ENCODE assay signal across 17 mouse cellular contexts in the genomic region with DNA sequence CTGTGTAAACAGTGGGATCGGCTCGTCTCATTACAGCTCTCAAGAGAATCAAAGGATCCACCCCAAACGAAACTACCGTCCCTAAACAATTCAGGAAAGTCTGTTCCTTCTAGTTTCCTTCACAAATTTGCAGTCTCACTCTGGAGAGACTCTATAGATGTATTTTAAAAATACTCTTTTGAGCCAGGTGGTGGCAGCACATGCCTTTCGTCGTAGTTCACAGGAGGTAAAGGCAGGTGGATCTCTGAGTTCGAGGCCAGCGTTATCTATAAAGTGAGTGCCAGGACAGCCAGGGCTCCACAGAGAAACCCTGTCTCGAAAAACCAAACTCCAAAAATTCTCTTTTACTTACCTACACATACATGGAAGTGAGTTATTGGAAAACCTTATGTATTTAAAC. TPM values are rescaled to one million over a fixed set of nuclear protein-coding genes. Genes with fewer than 3 reads are reported as not detected.
DNase-seq lines count a peak whose midpoint lies in the region; TF ChIP-seq lines count a peak whose summit lies in the region.
"Had no signal": no experiment of that assay in that cellular context is flagged by ENCODE, and none has a peak within 500 bp of the region (broad histone marks: within the 10 kb centered on the region; RNA-seq: fewer than 3 reads in every experiment).

No protein-coding gene starts in this region.

- no peak overlapping the region for H3K4me3 ChIP-seq in heart, adult 2 months
- H3K4me3 ChIP-seq in E14TG2a.4 (replicated peaks; ENCODE audit: low read length) = no peak overlapping the region
- H3K4me3 ChIP-seq in cortical plate, adult 2 months (ENCODE audit: insufficient read depth, low read length) = no peak overlapping the region
- H3K4me3 ChIP-seq: midbrain, embryonic 10.5 days had no signal

- intact Hi-C loops in heart, adult 2 months (cut with DNase I) = no loop called here

- no peak for DNase-seq in heart, adult 2 months
- no peak for DNase-seq in heart, adult 9 months (ENCODE audit: low spot score in 2 of 2)
- DNase-seq in 3T3-L1 (ENCODE audit: low read depth, low spot score) = peak; percentile 42
- DNase-seq in T-cell, adult 2 months (ENCODE audit: low spot score) = no peak
- DNase-seq in cerebellum, adult 9-10 months = no peak
- DNase-seq in layer of hippocampus, postnatal 14 days (ENCODE audit: low spot score in 2 of 2) = no peak
- DNase-seq: cerebellum, postnatal 10 days; forebrain, postnatal 0 days; heart, postnatal 14 days had no signal

- H3K27ac ChIP-seq in heart, adult 2 months = no peak overlapping the region
- no peak overlapping the region for H3K27ac ChIP-seq in cortical plate, adult 2 months (ENCODE audit: insufficient read depth, low read length)
- H3K27ac ChIP-seq: hindbrain, postnatal 0 days; midbrain, embryonic 10.5 days had no signal

- H3K79me2 ChIP-seq in heart, adult 2 months (replicated peaks; ENCODE audit: control insufficient read depth, insufficient read depth, low read length) = no peaks in the 10 kb centered on the region

- TF ChIP-seq POLR2A in heart, adult 2 months (IDR thresholded peaks at IDR 0.05; ENCODE audit: insufficient read depth, low read depth, low read length) = no peak
- no peak for TF ChIP-seq POLR2A in cortical plate, adult 2 months (IDR thresholded peaks at IDR 0.05; ENCODE audit: extremely low read depth, insufficient read depth, low read length)

- no peaks in the 10 kb centered on the region for H3K9me3 ChIP-seq in E14TG2a.4 (ENCODE audit: low read length)

- H3K4me1 ChIP-seq in heart, adult 2 months (ENCODE audit: control insufficient read depth, insufficient read depth, low read length) = no peaks in the 10 kb centered on the region
- no peaks in the 10 kb centered on the region for H3K4me1 ChIP-seq in E14TG2a.4 (replicated peaks; ENCODE audit: low read depth, low read length)
- no peaks in the 10 kb centered on the region for H3K4me1 ChIP-seq in cortical plate, adult 2 months (ENCODE audit: control insufficient read depth, insufficient read depth, low read length)
- H3K4me1 ChIP-seq: midbrain, embryonic 10.5 days had no signal

- H3K36me3 ChIP-seq in heart, adult 2 months (ENCODE audit: control insufficient read depth, insufficient read depth, low read length) = peaks cover 6% of the 10 kb centered on the region
- H3K36me3 ChIP-seq in E14TG2a.4 (ENCODE audit: insufficient read depth, low read length) = peaks cover 19% of the 10 kb centered on the region

- H3K9ac ChIP-seq in heart, adult 2 months (ENCODE audit: low read depth, low read length) = no peak overlapping the region
- H3K9ac ChIP-seq: forebrain, postnatal 0 days had no signal

- whole genome bisulfite sequencing in heart, adult 2 months = 44% methylated on average over 9 of the region's 9 CpGs

- peak; percentile 23 for TF ChIP-seq CTCF in heart, adult 2 months (IDR thresholded peaks at IDR 0.05)
- peak; percentile 35; the same call in 1 of the 2 replicates for TF ChIP-seq CTCF in E14TG2a.4 (conservative IDR thresholded peaks at IDR 0.05; ENCODE audit: low read length)
- 0 out of 2 replicates have a peak, but pooled peaks have one; percentile 6 for TF ChIP-seq CTCF in cortical plate, adult 2 months (IDR thresholded peaks at IDR 0.05; ENCODE audit: extremely low read depth, insufficient read depth, low read length)

- no peak for TF ChIP-seq EP300 in heart, adult 2 months (IDR thresholded peaks at IDR 0.05; ENCODE audit: insufficient read depth, low read depth, low read length)

- no peaks in the 10 kb centered on the region for H3K27me3 ChIP-seq in heart, adult 2 months (ENCODE audit: control insufficient read depth, insufficient read depth, low read length)
- no peaks in the 10 kb centered on the region for H3K27me3 ChIP-seq in E14TG2a.4 (ENCODE audit: insufficient read depth, low read length)

RNA-seq across cellular contexts. Expression of a gene that starts 15.4 kb away (rescaled TPM):
- total RNA-seq in heart, adult 2 months (2021) = 1 to 10 TPM; 6.0 to 8.7 TPM
- polyA plus RNA-seq in heart, adult 2 months (2012; rRNA removed) = 2.2 and 4.5 TPM in 2 replicates
- polyA plus RNA-seq in cortical plate, adult 2 months (2012; rRNA removed) = 10.6 and 11.4 TPM in 2 replicates
- 10 to 100 TPM; 18.6 to 19.2 TPM for total RNA-seq in layer of hippocampus, postnatal 14 days (2021)

RNA-seq across cellular contexts. Expression of a gene that starts 24.9 kb away (rescaled TPM):
- 1 to 10 TPM; 3.3 to 4.0 TPM for total RNA-seq in heart, adult 2 months (2021)
- polyA plus RNA-seq in heart, adult 2 months (2012; rRNA removed) = 0.76 and 1.6 TPM in 2 replicates
- 9.7 and 10.1 TPM in 2 replicates for polyA plus RNA-seq in cortical plate, adult 2 months (2012; rRNA removed)
- total RNA-seq in layer of hippocampus, postnatal 14 days (2021) = 10 to 100 TPM; 18.6 to 20.3 TPM

RNA-seq across cellular contexts. Expression of a gene that starts 42.7 kb away (rescaled TPM):
- total RNA-seq in heart, adult 2 months (2021) = 1 to 10 TPM; 2.3 to 2.7 TPM
- 0.62 and 0.79 TPM in 2 replicates for polyA plus RNA-seq in heart, adult 2 months (2012; rRNA removed)
- polyA plus RNA-seq in cortical plate, adult 2 months (2012; rRNA removed) = 3.1 and 3.2 TPM in 2 replicates
- total RNA-seq in layer of hippocampus, postnatal 14 days (2021) = 1 to 10 TPM; 4.0 to 4.8 TPM

RNA-seq across cellular contexts. Expression of a gene that starts 59.5 kb away (rescaled TPM):
- not detected for total RNA-seq in heart, adult 2 months (2021)
- not detected in 2 replicates for polyA plus RNA-seq in heart, adult 2 months (2012; rRNA removed)
- polyA plus RNA-seq in cortical plate, adult 2 months (2012; rRNA removed) = 0.08 TPM in 1 of 2 replicates, not detected in the other
- not detected for total RNA-seq in layer of hippocampus, postnatal 14 days (2021)
- total RNA-seq: forebrain, postnatal 0 days; heart, postnatal 14 days; hindbrain, postnatal 0 days; left cerebral cortex, postnatal 25 days had no signal
- polyA plus RNA-seq: forebrain, postnatal 0 days; gonadal fat pad, adult 2 months; hindbrain, postnatal 0 days; liver, embryonic 16.5 days; midbrain, embryonic 10.5 days; urinary bladder, adult 2 months had no signal
